Mouse (Mus musculus) olfactory bulb, adult 2 months (tissue): ENCODE results near the gene Mrtfb. TPM values are rescaled to one million over a fixed set of nuclear protein-coding genes. Genes with fewer than 3 reads are reported as not detected.

Experiments
- H3K27ac ChIP-seq: fragments of 200-500 bp; 2 replicates; pipeline ENCODE4 v1.5.1; 2012; ENCODE audit warnings: low read depth, low read length; ENCODE audit not compliant: insufficient read depth
- H3K4me1 ChIP-seq: fragments of 200-500 bp; 2 replicates; pipeline ENCODE4 v1.6.1; 2012; ENCODE audit warnings: low read length; ENCODE audit not compliant: control insufficient read depth, insufficient read depth
- H3K4me3 ChIP-seq: fragments of 200-500 bp; 2 replicates; pipeline ENCODE4 v1.5.1; 2012; ENCODE audit warnings: mild to moderate bottlenecking, low read depth, low read length, moderate library complexity; ENCODE audit not compliant: insufficient read depth
- CTCF ChIP-seq: fragments of 200-500 bp; IDR thresholded peaks from 2 replicates; pipeline ENCODE4 v1.5.1; 2012; ENCODE audit warnings: low read depth, mild to moderate bottlenecking, low read length, moderate library complexity; ENCODE audit not compliant: insufficient read depth
- POLR2A ChIP-seq: fragments of 200-500 bp; IDR thresholded peaks from 2 replicates; pipeline ENCODE4 v1.6.1; 2012; ENCODE audit warnings: mild to moderate bottlenecking, low read depth, low read length, moderate library complexity; ENCODE audit not compliant: insufficient read depth
- WGBS: fragments of 180-500 bp; shearing (Covaris S2); methylation state at CpG from one replicate; pipeline ENCODE4 v1.1.7; 2018; 5-methylcytosine and 5-hydroxymethylcytosine counted together
- polyA plus RNA-seq: library from polyadenylated mRNA; stranded (reverse); fragments of >200 nt; gene quantifications from 2 replicates; pipeline ENCODE4 v1.2.4, GENCODE M21; 2012; ENCODE audit warnings: low replicate concordance; ENCODE audit not compliant: missing spikeins, insufficient read depth, insufficient read length

The Mrtfb gene
- polyA plus RNA-seq, 1 experiment = 36.5 TPM

GRCm38 (mm10) chr16:13232912-13233802 lies 23.1 kb upstream of the Mrtfb start:
- Histone ChIP-seq H3K27ac (no peak overlapping the region), H3K4me1 (0 out of 2 replicates have a peak, but pooled peaks cover 2% of the 10 kb centered on the region), H3K4me3 (no peak overlapping the region)
- 64% methylated on average over 14 of the region's 14 CpGs for WGBS
- TF ChIP-seq POLR2A = no peak
- TF ChIP-seq CTCF = no peak

DNA sequence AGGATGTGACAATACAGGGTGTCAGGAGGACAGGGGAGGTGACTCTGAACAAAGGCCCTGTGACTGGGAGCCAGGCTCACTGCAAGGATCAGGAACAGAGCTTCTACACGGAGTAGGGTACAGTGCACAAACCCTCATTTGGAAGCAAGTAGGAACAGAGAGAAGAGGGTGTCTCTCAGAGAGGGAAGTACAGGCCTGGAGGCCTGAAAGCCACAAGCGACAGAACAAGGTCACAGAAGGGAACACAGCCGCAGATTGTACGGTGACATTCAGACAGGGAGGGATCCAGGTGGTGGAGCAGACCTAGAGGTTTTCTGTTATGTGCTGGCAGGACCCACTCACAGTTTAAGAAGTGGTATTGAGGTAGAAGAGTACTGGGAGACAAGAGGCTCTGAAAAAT lies 17.2 kb upstream of the Mrtfb start:
- no peak overlapping the region for H3K27ac ChIP-seq
- 83% methylated on average over 4 of the region's 4 CpGs for WGBS
- no peak overlapping the region for H3K4me3 ChIP-seq
- H3K4me1 ChIP-seq = peaks cover 4% of the 10 kb centered on the region
- TF ChIP-seq POLR2A (no peak), CTCF (no peak)

DNA sequence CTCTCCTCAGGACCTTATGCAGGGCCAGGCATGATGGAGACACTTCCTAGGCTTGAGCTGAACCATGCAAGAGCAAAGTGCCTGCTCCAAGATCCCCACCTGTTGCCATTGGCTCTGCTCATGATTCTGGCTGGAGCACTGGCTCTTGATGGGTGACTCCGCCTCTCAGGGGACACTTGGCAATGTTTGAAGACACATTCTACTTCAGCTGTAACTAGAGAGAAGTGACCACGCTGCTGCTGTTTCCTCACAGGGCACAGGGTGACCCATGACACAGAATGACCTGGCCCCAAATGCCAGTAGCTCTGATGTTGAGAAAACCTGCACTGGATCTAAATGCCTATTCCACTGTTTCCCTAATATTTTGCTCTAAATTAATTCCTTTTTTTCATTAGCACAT lies 16.7 kb upstream of the Mrtfb start:
- TF ChIP-seq CTCF (no peak), POLR2A (no peak)
- H3K4me1 ChIP-seq = peaks cover 4% of the 10 kb centered on the region
- 81% methylated on average over 2 of the region's 2 CpGs for WGBS

DNA sequence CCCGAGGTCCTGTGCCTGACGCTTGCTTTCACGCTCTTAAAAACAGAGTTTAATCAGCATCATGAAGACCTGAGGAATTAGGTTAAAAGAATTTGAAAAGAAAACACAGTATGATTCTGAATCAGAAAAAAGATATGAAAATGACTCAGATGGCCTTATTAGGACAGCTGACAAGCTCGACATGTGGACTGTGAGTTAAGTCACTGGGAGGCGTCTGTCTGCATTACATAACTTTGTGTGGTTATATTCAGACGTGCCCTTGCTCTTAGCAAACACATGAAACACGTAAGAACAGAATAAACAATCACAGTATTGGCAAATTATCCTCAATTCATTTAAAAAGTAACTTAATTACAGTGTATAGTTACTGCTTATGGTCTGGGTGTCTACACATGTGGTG lies 16.0 kb upstream of the Mrtfb start:
- WGBS = 78% methylated on average over 7 of the region's 7 CpGs
- Histone ChIP-seq H3K27ac (no peak overlapping the region), H3K4me3 (no peak overlapping the region), H3K4me1 (peaks cover 4% of the 10 kb centered on the region)
- TF ChIP-seq POLR2A = no peak
- TF ChIP-seq CTCF = no peak

More for the DNA sequence above, 16.7 kb upstream of the Mrtfb start:
- H3K4me3 ChIP-seq = no peak overlapping the region
- H3K27ac ChIP-seq = no peak overlapping the region

DNA sequence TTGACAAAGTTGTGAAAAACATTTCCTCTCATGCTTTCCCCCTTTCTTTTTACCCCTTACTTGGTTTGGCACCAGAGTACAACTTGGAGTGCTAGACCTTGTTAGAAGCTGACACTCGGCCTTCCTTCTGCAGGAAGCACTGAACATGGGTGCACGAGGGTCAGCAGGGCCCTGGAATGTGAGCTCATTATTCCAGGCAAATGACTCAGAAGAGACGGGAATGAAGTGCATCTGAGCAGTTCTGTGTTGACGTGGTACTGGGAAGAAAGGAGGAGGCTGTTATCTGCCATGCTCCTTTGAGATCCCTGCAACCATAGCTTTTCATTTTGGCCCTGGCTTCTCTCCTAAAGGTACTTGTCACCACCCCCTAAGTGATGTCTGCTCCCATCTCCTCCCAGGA lies 10.6 kb upstream of the Mrtfb start:
- TF ChIP-seq POLR2A (no peak), CTCF (no peak)
- H3K27ac ChIP-seq = no peak overlapping the region
- 54% methylated on average over 4 of the region's 4 CpGs for WGBS

DNA sequence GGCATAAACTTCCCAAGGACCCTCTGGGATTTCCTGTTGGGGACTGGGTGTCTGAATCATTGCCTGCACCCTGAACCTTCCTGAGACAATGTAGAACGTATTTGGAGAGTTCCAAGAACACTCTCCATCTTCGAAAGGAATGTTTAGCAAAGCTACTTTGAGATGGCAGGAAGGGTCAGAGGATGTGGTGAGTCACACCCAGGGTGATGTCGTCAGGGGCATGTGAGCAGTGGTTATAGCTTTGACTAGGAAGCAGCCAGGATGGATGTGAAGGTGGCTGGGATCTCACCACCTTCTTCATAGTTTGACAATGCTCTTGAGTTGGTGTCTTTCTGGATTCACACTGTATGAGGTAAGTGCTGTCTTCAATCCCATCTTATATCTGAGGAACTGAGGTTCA lies 9.4 kb upstream of the Mrtfb start:
- H3K4me3 ChIP-seq = no peak overlapping the region
- no peak for TF ChIP-seq POLR2A
- TF ChIP-seq CTCF = no peak
- 84% methylated on average over 3 of the region's 3 CpGs for WGBS
- no peak overlapping the region for H3K27ac ChIP-seq
- no peaks in the 10 kb centered on the region for H3K4me1 ChIP-seq

More for the DNA sequence above, 10.6 kb upstream of the Mrtfb start:
- peaks cover 4% of the 10 kb centered on the region for H3K4me1 ChIP-seq
- no peak overlapping the region for H3K4me3 ChIP-seq

- Histone ChIP-seq H3K4me3 (no peak overlapping the region), H3K27ac (no peak overlapping the region), H3K4me1 (no peaks in the 10 kb centered on the region)
- TF ChIP-seq POLR2A (no peak), CTCF (no peak)
- WGBS = 68% methylated on average over 5 of the region's 5 CpGs
These were observed 6.2 kb upstream of the Mrtfb start for GRCm38 (mm10) chr16:13250061-13250460.

GRCm38 (mm10) chr16:13256667-13257527 lies 616 bp downstream of the Mrtfb start:
- TF ChIP-seq POLR2A (no peak), CTCF (no peak)
- Histone ChIP-seq H3K4me1 (peaks cover 9% of the 10 kb centered on the region), H3K4me3 (peak overlapping the region; percentile 91), H3K27ac (peak overlapping the region; percentile 95; the same call in 1 of the 2 replicates)
- 4% methylated on average over 64 of the region's 64 CpGs for WGBS

GRCm38 (mm10) chr16:13257528-13257835 lies 1.2 kb downstream of the Mrtfb start:
- H3K4me1 ChIP-seq = peaks cover 9% of the 10 kb centered on the region
- H3K4me3 ChIP-seq = 0 out of 2 replicates have a peak overlapping the region, but pooled peaks have one; percentile 91
- no peak for TF ChIP-seq CTCF
- no peak for TF ChIP-seq POLR2A
- no peak overlapping the region for H3K27ac ChIP-seq
- WGBS = 27% methylated on average over 5 of the region's 5 CpGs
